Mouse (Mus musculus) T-cell, adult 66 days (primary cell): Measurements from ENCODE around the gene Adamts15. TPM values are rescaled to one million over a fixed set of nuclear protein-coding genes. Genes with fewer than 3 reads are reported as not detected.

Source experiments
- total RNA-seq, 2 experiments: library from RNA; stranded (reverse); gene quantifications; 3 replicates in 1 of 2; 4 replicates in 1 of 2; pipeline ENCODE4 v1.2.4; 2023

The Adamts15 gene
- not detected for total RNA-seq

DNA sequence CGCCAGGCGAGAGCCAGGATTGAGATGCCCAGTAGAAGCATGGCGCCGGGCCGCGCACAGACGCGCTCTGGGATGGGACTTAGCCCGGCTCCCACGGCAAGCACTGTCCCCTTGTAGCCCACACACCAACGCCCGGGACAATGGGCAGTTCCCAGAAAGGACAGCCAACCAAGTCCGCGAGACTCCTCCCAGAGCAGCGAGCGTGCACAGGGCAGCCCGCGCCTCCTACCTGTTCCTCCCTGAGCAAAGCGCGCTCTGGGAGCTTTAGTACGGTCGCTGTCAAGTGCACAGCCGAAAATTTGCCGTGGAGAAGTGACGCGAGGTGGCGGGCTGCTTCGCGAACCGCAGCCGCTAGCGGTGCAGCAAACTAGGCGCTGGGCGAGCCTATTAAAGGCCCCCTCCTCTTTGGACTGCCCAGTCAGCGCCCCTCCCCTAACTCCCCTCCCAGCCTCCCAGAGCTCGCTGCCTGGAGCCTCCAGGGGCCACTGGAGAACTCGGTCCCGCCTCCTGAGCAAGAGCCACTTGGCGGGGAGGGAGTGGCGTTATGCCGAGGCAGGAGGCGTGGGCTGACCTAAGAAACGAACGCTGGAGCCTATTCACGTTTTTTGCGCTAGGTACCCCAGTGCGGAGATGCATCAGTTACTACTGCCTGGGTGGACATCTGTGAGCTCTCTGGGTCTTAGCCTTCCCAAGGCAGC, at the start of gene Adamts15:
Gene Adamts15 (minus strand): TSS at position 256 of the 698 bp plus-strand sequence.

DNA sequence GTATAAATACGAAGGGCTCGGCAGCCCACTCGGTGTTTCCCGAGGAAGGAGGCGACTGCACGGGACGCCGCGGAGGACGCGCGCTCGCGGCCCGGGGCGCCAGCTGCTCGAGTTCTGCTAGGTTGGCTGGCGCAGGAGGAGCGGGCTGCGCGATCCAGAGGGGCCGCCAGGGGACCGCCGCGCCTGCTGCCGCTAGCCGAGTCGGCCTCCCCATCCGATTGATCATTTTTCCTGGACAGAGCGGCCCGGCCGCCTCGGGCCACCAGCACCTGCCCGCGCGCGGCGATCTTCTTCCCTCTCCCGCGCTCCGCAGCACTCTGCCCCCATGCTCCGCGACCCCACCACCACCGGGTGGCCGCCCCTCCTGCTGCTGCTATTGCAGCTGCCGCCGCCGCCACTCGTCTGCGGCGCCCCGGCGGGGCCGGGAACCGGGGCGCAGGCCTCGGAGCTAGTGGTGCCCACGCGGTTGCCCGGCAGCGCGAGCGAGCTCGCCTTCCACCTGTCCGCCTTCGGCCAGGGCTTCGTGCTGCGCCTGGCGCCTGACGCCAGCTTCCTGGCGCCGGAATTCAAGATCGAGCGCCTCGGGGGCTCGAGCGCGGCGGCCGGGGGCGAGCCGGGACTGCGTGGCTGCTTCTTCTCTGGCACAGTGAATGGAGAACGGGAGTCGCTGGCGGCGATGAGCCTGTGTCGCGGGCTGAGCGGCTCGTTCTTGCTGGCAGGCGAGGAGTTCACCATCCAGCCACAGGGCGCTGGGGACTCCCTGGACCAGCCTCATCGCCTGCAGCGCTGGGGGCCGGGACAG, 20.5 kb upstream of the Adamts15 start, which contains the start of gene Adamts8:
Gene Adamts8 (plus strand): TSS at position 51 of the 802 bp plus-strand sequence.

Other genes with a start within 250 kb of the Adamts15 start
- not detected for gene Adamts8, start 20.1 kb upstream of the Adamts15 start, total RNA-seq
- 10 to 100 TPM; 60.0 to 66.8 TPM for gene Zbtb44, start 108.2 kb upstream of the Adamts15 start, total RNA-seq
- 1 to 10 TPM in 1 of 2 experiments, under 1 TPM in 1; 0.56 to 1.1 TPM for gene St14, start 209.4 kb upstream of the Adamts15 start, total RNA-seq